Mouse (Mus musculus) bone marrow macrophage, adult 2 months (primary cell): ENCODE results near the gene Iqce. TPM values are rescaled to one million over a fixed set of nuclear protein-coding genes. Genes with fewer than 3 reads are reported as not detected.
A peak's percentile ranks its signal among the peaks of the same experiment; 100 is the strongest.

ENCODE experiments used
- H3K27ac ChIP-seq: 2 replicates; pipeline ENCODE4 v1.5.1; 2012; ENCODE audit warnings: low read depth, low read length; ENCODE audit not compliant: insufficient read depth
- H3K4me1 ChIP-seq: 2 replicates; pipeline ENCODE4 v1.6.1; 2012; ENCODE audit warnings: low read length; ENCODE audit not compliant: control insufficient read depth, insufficient read depth
- H3K4me3 ChIP-seq: 2 replicates; pipeline ENCODE4 v1.5.1; 2012; ENCODE audit warnings: mild to moderate bottlenecking, low read length, moderate library complexity; ENCODE audit not compliant: insufficient read depth
- CTCF ChIP-seq: IDR thresholded peaks from 2 replicates; pipeline ENCODE4 v1.5.1; 2012; ENCODE audit warnings: low read depth, mild to moderate bottlenecking, low read length, moderate library complexity
- POLR2A ChIP-seq: IDR thresholded peaks from 2 replicates; pipeline ENCODE4 v1.6.1; 2012; ENCODE audit warnings: mild to moderate bottlenecking, low read depth, low read length, borderline replicate concordance
- polyA plus RNA-seq: library from polyadenylated mRNA; stranded (reverse); fragments of >200 nt; gene quantifications from 2 replicates; pipeline ENCODE4 v1.2.4, GENCODE M21; 2012; ENCODE audit not compliant: missing spikeins, insufficient read depth, insufficient read length

Iqce gene
- polyA plus RNA-seq, 1 experiment, result 38.3 TPM

DNA sequence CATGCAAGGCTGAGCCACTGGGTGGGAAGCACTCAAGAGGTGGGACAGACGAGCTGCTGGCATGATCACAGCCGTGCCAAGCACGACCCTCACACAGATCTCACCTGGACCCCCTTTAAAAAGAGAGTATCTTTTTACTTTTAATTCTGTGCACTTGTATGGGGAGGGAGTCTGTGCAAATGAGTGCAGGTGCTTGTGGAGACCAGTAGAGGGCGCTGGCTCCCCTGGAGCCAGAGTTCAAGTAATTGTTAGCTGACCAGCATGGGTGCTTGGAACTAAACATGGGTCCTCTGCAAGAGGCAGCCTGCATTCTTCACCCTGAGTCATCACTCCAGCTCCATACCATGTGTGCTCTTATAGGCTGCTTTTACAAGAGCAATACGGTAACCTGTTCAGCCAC is 74.6 kb downstream of the Iqce start:
- H3K4me3 ChIP-seq, result no peak overlapping the region
- peak; percentile 49; the same call in 1 of the 2 replicates for TF ChIP-seq CTCF
- no peak for TF ChIP-seq POLR2A

DNA sequence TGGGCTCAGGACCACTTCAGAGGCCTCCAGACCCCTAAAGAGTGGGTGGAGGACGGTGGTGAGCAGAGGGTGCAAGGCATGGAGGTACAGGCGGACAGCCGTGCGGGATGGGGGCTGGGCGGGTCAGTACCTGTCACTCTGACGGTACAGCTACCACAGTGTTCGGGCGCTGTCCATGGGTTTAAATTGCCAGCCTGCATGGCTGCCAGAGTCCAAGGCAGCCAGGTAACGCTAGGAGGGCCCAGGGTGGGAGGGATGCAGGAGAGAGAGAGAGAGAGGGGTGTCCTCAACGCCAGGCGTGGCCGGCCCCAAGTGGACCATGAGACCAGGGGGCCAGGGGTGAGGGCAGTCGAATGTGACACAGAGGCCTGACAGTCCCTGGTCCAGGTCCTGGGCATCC is 77.2 kb downstream of the Iqce start:
- Histone ChIP-seq H3K27ac (no peak overlapping the region), H3K4me1 (no peaks in the 10 kb centered on the region), H3K4me3 (no peak overlapping the region)
- TF ChIP-seq POLR2A, result no peak
- TF ChIP-seq CTCF, result no peak

More for the DNA sequence above, 74.6 kb downstream of the Iqce start:
- no peak overlapping the region for H3K27ac ChIP-seq
- no peaks in the 10 kb centered on the region for H3K4me1 ChIP-seq

GRCm38 (mm10) chr5:140624238-140624637 is 77.9 kb downstream of the Iqce start:
- no peaks in the 10 kb centered on the region for H3K4me1 ChIP-seq
- no peak overlapping the region for H3K4me3 ChIP-seq
- TF ChIP-seq POLR2A, result no peak
- TF ChIP-seq CTCF, result no peak
- no peak overlapping the region for H3K27ac ChIP-seq

DNA sequence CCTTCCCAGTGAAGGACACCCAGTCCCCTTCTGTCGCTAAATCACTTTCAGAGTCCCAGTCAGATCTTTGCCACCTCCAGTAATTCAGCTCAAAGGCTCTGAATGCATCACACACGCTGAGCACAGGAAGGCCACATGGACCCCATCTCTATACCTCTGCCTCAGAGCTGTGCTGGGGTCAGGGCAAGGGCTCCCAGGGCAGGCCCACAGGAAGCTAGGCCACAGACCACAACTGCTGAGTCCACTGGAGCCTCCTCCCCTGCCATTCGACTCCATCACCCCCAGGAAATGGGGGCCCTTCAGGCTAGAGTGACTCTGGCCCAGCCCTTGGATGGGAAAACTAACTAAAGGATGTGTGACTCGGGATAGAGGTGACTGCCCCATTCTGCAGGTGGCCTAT is 78.4 kb downstream of the Iqce start:
- Histone ChIP-seq H3K4me1 (no peaks in the 10 kb centered on the region; the same call in 1 of the 2 replicates), H3K27ac (no peak overlapping the region)

DNA sequence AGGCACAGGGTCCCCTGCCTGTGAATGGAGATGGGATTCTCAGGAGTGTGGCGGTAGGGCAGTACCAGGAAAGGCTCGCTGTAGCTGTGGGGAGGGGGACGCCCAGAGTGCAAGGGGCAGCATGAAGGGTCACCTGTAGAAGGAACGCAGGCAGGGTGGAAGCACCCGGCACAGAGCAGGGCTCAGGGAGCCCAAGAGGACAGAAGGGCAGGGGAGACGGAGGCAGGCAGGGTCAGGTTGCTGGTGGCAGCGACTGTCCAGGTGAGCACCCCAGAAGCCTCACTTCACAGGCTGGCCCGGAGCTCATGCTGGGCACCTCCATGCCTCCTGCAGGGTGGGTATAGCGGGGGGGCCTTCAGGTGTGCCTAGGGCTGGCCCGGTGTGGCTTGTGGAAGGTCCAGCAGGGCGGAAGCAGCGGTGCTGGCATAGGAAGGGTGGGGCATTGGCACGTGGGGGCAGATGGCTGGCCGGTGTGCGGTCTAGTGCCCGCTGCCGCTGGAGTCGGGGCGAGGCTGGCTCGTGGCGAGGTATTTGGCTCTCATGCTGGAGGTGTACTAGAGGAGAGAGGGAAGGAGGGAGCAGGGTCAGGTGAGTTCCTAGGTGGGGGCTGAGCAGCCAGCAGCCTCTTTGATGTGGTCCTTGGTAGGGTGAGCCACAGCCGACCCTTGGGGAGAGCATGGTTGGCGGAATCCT is 79.1 kb downstream of the Iqce start:
- TF ChIP-seq CTCF, result no peak
- TF ChIP-seq POLR2A, result no peak
- no peak overlapping the region for H3K27ac ChIP-seq
- peaks cover 3% of the 10 kb centered on the region for H3K4me1 ChIP-seq
- no peak overlapping the region for H3K4me3 ChIP-seq

More for the DNA sequence above, 78.4 kb downstream of the Iqce start:
- H3K4me3 ChIP-seq, result no peak overlapping the region
- TF ChIP-seq CTCF, result no peak

GRCm38 (mm10) chr5:140621517-140621916 is 80.7 kb downstream of the Iqce start:
- peaks cover 14% of the 10 kb centered on the region for H3K4me1 ChIP-seq
- H3K27ac ChIP-seq, result no peak overlapping the region
- no peak for TF ChIP-seq POLR2A
- no peak for TF ChIP-seq CTCF
- H3K4me3 ChIP-seq, result no peak overlapping the region

GRCm38 (mm10) chr5:140621092-140621491 is 81.1 kb downstream of the Iqce start:
- no peak overlapping the region for H3K27ac ChIP-seq

GRCm38 (mm10) chr5:140619895-140620736 is 82.1 kb downstream of the Iqce start:
- peaks cover 22% of the 10 kb centered on the region for H3K4me1 ChIP-seq
- H3K4me3 ChIP-seq, result no peak overlapping the region
- TF ChIP-seq POLR2A, result no peak
- TF ChIP-seq CTCF, result no peak
- H3K27ac ChIP-seq, result no peak overlapping the region

More at GRCm38 (mm10) chr5:140621092-140621491, 81.1 kb downstream of the Iqce start:
- Histone ChIP-seq H3K4me1 (peaks cover 18% of the 10 kb centered on the region), H3K4me3 (no peak overlapping the region)
- TF ChIP-seq CTCF (no peak), POLR2A (no peak)

DNA sequence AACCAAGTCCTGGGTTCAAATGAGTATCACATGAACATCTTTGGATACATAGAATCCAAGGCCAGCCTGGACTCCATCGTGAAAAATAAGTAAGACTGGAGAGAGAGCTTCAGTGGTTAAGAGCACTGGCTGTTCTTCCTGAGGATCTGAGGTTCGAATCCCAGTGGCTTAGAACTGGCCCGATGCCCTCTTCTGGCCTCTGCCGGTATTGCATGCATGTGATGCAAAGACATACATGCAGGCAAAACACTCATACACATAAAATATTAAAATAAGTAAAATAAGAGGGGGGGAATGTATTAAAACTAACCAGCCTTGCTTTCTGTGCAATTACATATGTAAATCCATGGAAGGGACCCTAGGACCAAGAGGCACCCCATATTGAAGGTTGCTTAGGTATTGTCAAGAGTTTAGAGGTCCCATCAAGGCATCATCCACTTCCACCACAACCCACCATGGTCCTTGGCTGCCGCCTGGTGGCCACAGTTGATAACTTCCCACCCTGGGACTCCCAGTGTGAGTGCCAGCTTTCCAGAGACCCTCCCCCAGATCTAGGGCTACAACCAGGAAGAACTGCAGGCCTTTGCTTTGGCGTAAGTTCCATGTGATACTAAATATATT is 82.9 kb downstream of the Iqce start:
- no peak for TF ChIP-seq POLR2A
- TF ChIP-seq CTCF, result peak; percentile 78
- no peak overlapping the region for H3K4me3 ChIP-seq
- peaks cover 22% of the 10 kb centered on the region for H3K4me1 ChIP-seq
- no peak overlapping the region for H3K27ac ChIP-seq

DNA sequence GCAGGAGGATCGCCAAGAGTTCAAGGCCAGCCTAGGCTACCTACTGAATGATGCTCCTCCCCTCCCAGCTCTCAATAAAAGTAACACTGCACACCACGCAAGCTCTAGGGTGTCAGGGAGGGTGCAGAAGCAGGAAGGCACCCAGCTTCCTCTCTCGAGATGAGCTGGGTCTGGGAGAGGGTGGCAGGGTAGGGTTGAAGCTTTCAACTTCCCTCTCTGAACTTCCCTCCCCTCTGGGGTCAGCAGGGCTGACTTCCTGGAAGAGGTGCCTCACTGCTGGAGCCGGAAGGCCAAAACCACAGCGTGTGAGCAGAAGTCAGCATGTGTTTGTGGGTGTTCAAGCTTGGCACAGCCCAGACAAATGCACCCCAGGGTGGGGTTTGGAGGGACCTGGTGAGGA is 84.5 kb downstream of the Iqce start:
- Histone ChIP-seq H3K4me3 (no peak overlapping the region), H3K27ac (peak overlapping the region; percentile 97), H3K4me1 (peaks cover 22% of the 10 kb centered on the region)
- TF ChIP-seq POLR2A, result no peak
- TF ChIP-seq CTCF, result no peak
